Mouse (Mus musculus) adrenal gland (tissue): ENCODE results near the gene Dnah6.

Experiments used
- intact Hi-C: fragments of 180-260 bp; cut with DNase I; formaldehyde crosslinking; loops from one replicate; pipeline ENCODE4 v1.15.1; 2025

Dnah6 gene

GRCm38 (mm10) chr6:73155455-73155854 is 66.0 kb downstream of the Dnah6 start:
- intact Hi-C loops = loop anchor here (10.0 kb wide), 2 partner anchors 131 to 521 kb away; no protein-coding TSS in a partner anchor

GRCm38 (mm10) chr6:73153675-73154074 is 67.8 kb downstream of the Dnah6 start:
- intact Hi-C loops = loop anchor here (1.0 to 10.0 kb wide), 3 partner anchors 129 to 519 kb away; no protein-coding TSS in a partner anchor

- intact Hi-C loops = no loop called here
Measured at GRCm38 (mm10) chr6:73143403-73143802, 78.0 kb downstream of the Dnah6 start.

- intact Hi-C loops = no loop called here
Measured at GRCm38 (mm10) chr6:73142776-73143175, 78.7 kb downstream of the Dnah6 start.

GRCm38 (mm10) chr6:73140836-73141235 is 80.6 kb downstream of the Dnah6 start:
- intact Hi-C loops = no loop called here

- intact Hi-C loops = no loop called here
Measured at GRCm38 (mm10) chr6:73132784-73133183, 88.7 kb downstream of the Dnah6 start.

GRCm38 (mm10) chr6:73127594-73127993 is 93.9 kb downstream of the Dnah6 start:
- intact Hi-C loops = no loop called here

- intact Hi-C loops = no loop called here
Measured at GRCm38 (mm10) chr6:73120348-73120747, 101.1 kb downstream of the Dnah6 start.

GRCm38 (mm10) chr6:73113898-73114297 is 107.6 kb downstream of the Dnah6 start:
- intact Hi-C loops = no loop called here

GRCm38 (mm10) chr6:73113365-73113764 is 108.1 kb downstream of the Dnah6 start:
- intact Hi-C loops = no loop called here

- intact Hi-C loops = no loop called here
Measured at GRCm38 (mm10) chr6:73093133-73093532, 128.3 kb downstream of the Dnah6 start.

GRCm38 (mm10) chr6:73090836-73091235 is 130.6 kb downstream of the Dnah6 start:
- intact Hi-C loops = no loop called here

- intact Hi-C loops = no loop called here
Measured at GRCm38 (mm10) chr6:73082571-73082970, 138.9 kb downstream of the Dnah6 start.

- intact Hi-C loops = no loop called here
Measured at GRCm38 (mm10) chr6:73072093-73072786, 149.2 kb downstream of the Dnah6 start.

- intact Hi-C loops = no loop called here
Measured at GRCm38 (mm10) chr6:73071214-73071613, 150.2 kb downstream of the Dnah6 start.

- intact Hi-C loops = no loop called here
Measured at GRCm38 (mm10) chr6:73070663-73071062, 150.8 kb downstream of the Dnah6 start.

GRCm38 (mm10) chr6:73064551-73064950 is 156.9 kb downstream of the Dnah6 start:
- intact Hi-C loops = no loop called here

GRCm38 (mm10) chr6:73059596-73060121 is 161.8 kb downstream of the Dnah6 start:
- intact Hi-C loops = no loop called here

- intact Hi-C loops = no loop called here
Measured at GRCm38 (mm10) chr6:73059162-73059561, 162.3 kb downstream of the Dnah6 start.

GRCm38 (mm10) chr6:73055347-73055746 is 166.1 kb downstream of the Dnah6 start:
- intact Hi-C loops = no loop called here

GRCm38 (mm10) chr6:73054807-73055206 is 166.6 kb downstream of the Dnah6 start:
- intact Hi-C loops = no loop called here

- intact Hi-C loops = no loop called here
Measured at GRCm38 (mm10) chr6:73053526-73053925, 167.9 kb downstream of the Dnah6 start.

GRCm38 (mm10) chr6:73047259-73047658 is 174.2 kb downstream of the Dnah6 start:
- intact Hi-C loops = no loop called here
